Mouse (Mus musculus) hindbrain, postnatal 0 days (tissue): ENCODE results near the gene Lgi4. TPM values are rescaled to one million over a fixed set of nuclear protein-coding genes. Genes with fewer than 3 reads are reported as not detected.

Source experiments
- ATAC-seq: fragments of 200-750 bp; cut with Nextera tagmentation; 2 replicates; pipeline ENCODE4 v1.8.0; 2017; ENCODE audit warnings: mild to moderate bottlenecking, moderate TSS enrichment, moderate library complexity
- DNase-seq: peaks from one replicate; pipeline ENCODE4 v3.0.0-alpha.2; 2015; ENCODE audit warnings: low spot score
- H3K27ac ChIP-seq: fragments of 300-500 bp; sonication (generic); 2 replicates; pipeline ENCODE4 v1.5.1; 2014; ENCODE audit warnings: mild to moderate bottlenecking
- H3K27me3 ChIP-seq: fragments of 300-500 bp; sonication (generic); 2 replicates; pipeline ENCODE4 v1.6.1; 2014; ENCODE audit warnings: low read length, mixed read lengths; ENCODE audit not compliant: insufficient read depth
- H3K36me3 ChIP-seq: fragments of 300-500 bp; sonication (generic); 2 replicates; pipeline ENCODE4 v1.6.1; 2014; ENCODE audit warnings: low read length, mixed read lengths; ENCODE audit not compliant: insufficient read depth
- H3K4me1 ChIP-seq: fragments of 300-500 bp; sonication (generic); 2 replicates; pipeline ENCODE4 v1.6.1; 2014; ENCODE audit warnings: antibody characterized with exemption, low read length, mixed read lengths; ENCODE audit not compliant: insufficient read depth
- H3K4me2 ChIP-seq: fragments of 300-500 bp; sonication (generic); 2 replicates; pipeline ENCODE4 v1.6.1; 2014; ENCODE audit warnings: low read depth, mild to moderate bottlenecking, low read length, moderate library complexity, mixed read lengths
- H3K4me3 ChIP-seq: fragments of 300-500 bp; sonication (generic); 2 replicates; pipeline ENCODE4 v1.5.1; 2014; ENCODE audit warnings: low read length
- H3K9ac ChIP-seq: fragments of 300-500 bp; sonication (generic); replicated peaks from 2 replicates; pipeline ENCODE4 v1.6.1; 2014; ENCODE audit warnings: mild to moderate bottlenecking, low read length, moderate library complexity, mixed read lengths
- H3K9me3 ChIP-seq: fragments of 300-500 bp; sonication (generic); 2 replicates; pipeline ENCODE4 v1.6.1; 2016; ENCODE audit warnings: low read length, mixed read lengths
- CTCF ChIP-seq: IDR thresholded peaks from 2 replicates; pipeline ENCODE4 v1.5.1; 2016; ENCODE audit warnings: antibody characterized with exemption, control low read depth, low read depth
- WGBS: fragments of 180-500 bp; shearing (Covaris S2); extraction: QIAGEN DNeasy Blood & Tissue Kit; methylation state at CpG from one replicate; pipeline ENCODE4 v1.1.7; 2014; 5-methylcytosine and 5-hydroxymethylcytosine counted together
- polyA plus RNA-seq: library from polyadenylated mRNA; unstranded; fragments of >200 nt; fragmentation: Nextera tagmentation; extraction: Ambion mirVana; gene quantifications from 2 replicates; pipeline ENCODE4 v1.2.1, GENCODE M21; 2015
- total RNA-seq: library from RNA; depleted of rRNA; stranded (reverse); fragments of >200 nt; gene quantifications from 2 replicates; pipeline ENCODE4 v1.2.3, GENCODE M21; 2014

Gene Lgi4
- total and polyA plus RNA-seq, 2 experiments from 2014 or later, result 1.3 to 5.9 TPM

GRCm38 (mm10) chr7:31055354-31055824 is 3.8 kb upstream of the Lgi4 start:
- peaks cover 11% of the 10 kb centered on the region; the same call in 1 of the 2 replicates for H3K27me3 ChIP-seq
- DNase-seq (peak; percentile 67), ATAC-seq (peak; percentile 55; the same call in 1 of the 2 replicates)
- TF ChIP-seq CTCF, result no peak
- H3K4me2 ChIP-seq, result peak overlapping the region; percentile 35
- H3K9me3 ChIP-seq, result no peaks in the 10 kb centered on the region
- no peak overlapping the region for H3K4me3 ChIP-seq
- WGBS, result 13% methylated on average over 10 of the region's 10 CpGs
- no peak overlapping the region for H3K9ac ChIP-seq
- H3K27ac ChIP-seq, result 0 out of 2 replicates have a peak overlapping the region, but pooled peaks have one; percentile 4
- no peaks in the 10 kb centered on the region for H3K36me3 ChIP-seq
- peaks cover 20% of the 10 kb centered on the region; the same call in 1 of the 2 replicates for H3K4me1 ChIP-seq

DNA sequence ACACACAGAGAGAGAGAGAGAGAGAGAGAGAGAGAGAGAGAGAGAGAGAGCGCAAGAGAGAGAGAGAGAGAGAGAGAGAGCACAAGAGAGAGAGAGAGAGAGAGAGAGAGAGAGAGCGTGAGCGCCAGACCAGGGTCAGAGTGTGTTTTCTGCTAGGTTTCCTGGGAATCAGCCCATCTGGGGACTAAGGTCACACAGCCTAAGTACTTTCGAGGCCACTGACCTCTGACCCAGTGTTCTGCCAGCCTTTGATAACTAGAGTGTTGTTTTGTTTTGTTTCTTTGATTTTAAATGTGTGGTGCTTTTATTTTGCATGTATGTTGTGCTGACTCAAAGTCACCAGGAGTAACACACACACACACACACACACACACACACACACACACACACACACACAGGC is 3.3 kb upstream of the Lgi4 start:
- Histone ChIP-seq H3K27me3 (peaks cover 11% of the 10 kb centered on the region; the same call in 1 of the 2 replicates), H3K36me3 (no peaks in the 10 kb centered on the region), H3K27ac (no peak overlapping the region), H3K4me1 (peaks cover 20% of the 10 kb centered on the region; the same call in 1 of the 2 replicates), H3K4me2 (no peak overlapping the region), H3K4me3 (no peak overlapping the region), H3K9ac (no peak overlapping the region), H3K9me3 (no peaks in the 10 kb centered on the region)
- ATAC-seq (no peak), DNase-seq (no peak)
- WGBS, result 27% methylated on average over 2 of the region's 4 CpGs
- no peak for TF ChIP-seq CTCF

DNA sequence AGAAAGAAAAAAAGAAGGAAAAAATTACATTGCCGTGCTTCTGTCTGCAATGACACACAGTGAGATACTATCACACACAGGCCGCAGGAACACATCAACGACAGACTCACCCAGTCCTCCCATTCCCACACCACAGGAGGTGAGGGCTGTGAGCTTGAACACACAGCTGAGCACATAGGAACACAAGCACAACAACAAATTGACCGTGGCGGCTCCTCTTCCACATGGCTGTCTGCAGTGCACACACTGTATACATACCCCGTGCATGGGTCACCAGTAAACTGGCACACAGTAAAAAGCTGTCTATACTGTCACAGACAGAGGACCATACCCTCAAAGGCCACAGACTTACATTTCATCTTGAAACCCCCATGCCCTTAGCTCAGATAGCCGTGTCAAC is 2.7 kb upstream of the Lgi4 start:
- H3K27ac ChIP-seq, result no peak overlapping the region
- no peaks in the 10 kb centered on the region for H3K36me3 ChIP-seq
- ATAC-seq (no peak), DNase-seq (no peak)
- H3K4me2 ChIP-seq, result no peak overlapping the region
- H3K4me1 ChIP-seq, result peaks cover 15% of the 10 kb centered on the region; the same call in 1 of the 2 replicates
- no peak overlapping the region for H3K4me3 ChIP-seq
- no peak for TF ChIP-seq CTCF
- H3K27me3 ChIP-seq, result peaks cover 5% of the 10 kb centered on the region; the same call in 1 of the 2 replicates
- 74% methylated on average over 7 of the region's 7 CpGs for WGBS
- H3K9me3 ChIP-seq, result no peaks in the 10 kb centered on the region
- H3K9ac ChIP-seq, result no peak overlapping the region

- Histone ChIP-seq H3K4me1 (peaks cover 11% of the 10 kb centered on the region; the same call in 1 of the 2 replicates), H3K9ac (no peak within 1 kb of the TSS), H3K4me3 (no peak within 1 kb of the TSS), H3K27me3 (no peaks in the 10 kb centered on the region), H3K36me3 (no peaks in the 10 kb centered on the region), H3K4me2 (no peak within 1 kb of the TSS), H3K27ac (no peak within 1 kb of the TSS), H3K9me3 (no peaks in the 10 kb centered on the region)
- TF ChIP-seq CTCF, result no peak
- ATAC-seq (no peak), DNase-seq (no peak)
- 73% methylated on average over 2 of the region's 2 CpGs for WGBS
Observed at GRCm38 (mm10) chr7:31057071-31057470, 2.1 kb upstream of the Lgi4 start, which contains the start of gene Fxyd1. Fxyd1 (minus strand) TSS chr7:31057199.

DNA sequence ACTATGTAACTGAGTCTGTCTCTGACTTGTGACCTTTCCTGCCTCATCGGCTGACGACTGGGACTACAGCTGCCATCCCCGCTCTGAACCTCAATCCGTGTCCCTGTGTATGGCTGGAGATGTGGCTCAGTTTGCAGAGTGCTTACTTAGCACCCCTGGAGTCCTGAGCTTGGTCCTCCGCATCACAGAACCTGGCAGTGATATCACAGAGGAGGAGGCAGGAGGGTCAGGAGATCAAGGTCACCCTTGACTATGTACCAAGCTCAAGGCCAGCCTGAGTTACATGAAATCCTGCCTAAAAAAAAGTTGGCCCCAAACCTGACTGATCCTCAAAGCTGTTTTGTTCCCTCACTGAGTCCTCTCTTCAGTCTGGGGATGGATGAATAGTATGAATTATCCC is 1.4 kb upstream of the Lgi4 start:
- H3K27ac ChIP-seq, result no peak overlapping the region
- peaks cover 5% of the 10 kb centered on the region; the same call in 1 of the 2 replicates for H3K4me1 ChIP-seq
- no peak for ATAC-seq
- H3K27me3 ChIP-seq, result no peaks in the 10 kb centered on the region
- DNase-seq, result no peak
- H3K9me3 ChIP-seq, result no peaks in the 10 kb centered on the region
- H3K9ac ChIP-seq, result no peak overlapping the region
- 68% methylated on average over 5 of the region's 5 CpGs for WGBS
- no peak overlapping the region for H3K4me3 ChIP-seq
- H3K36me3 ChIP-seq, result no peaks in the 10 kb centered on the region
- TF ChIP-seq CTCF, result no peak
- H3K4me2 ChIP-seq, result no peak overlapping the region

DNA sequence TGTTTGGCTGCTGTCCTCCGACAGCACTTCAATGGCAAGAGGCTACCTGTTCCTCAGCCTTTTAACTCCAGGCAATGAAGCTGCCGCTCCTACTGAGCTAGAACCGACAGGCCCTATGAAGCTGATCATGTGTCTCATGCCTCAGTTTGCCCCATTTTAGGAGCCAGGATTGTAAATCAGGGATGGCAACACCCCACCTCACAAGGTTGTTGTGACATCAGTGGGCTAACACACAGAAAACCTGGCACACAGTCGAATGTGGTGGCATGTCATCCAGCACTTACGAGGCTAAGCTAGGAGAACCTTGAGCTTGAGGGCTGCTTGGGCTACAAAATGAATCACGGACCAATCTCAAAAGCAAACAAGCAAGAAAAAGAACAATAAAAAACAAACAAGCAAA is 931 bp upstream of the Lgi4 start:
- no peak for ATAC-seq
- no peak for TF ChIP-seq CTCF
- Histone ChIP-seq H3K9ac (no peak overlapping the region), H3K9me3 (no peaks in the 10 kb centered on the region), H3K4me1 (0 out of 2 replicates have a peak, but pooled peaks cover 3% of the 10 kb centered on the region), H3K4me2 (no peak overlapping the region), H3K27ac (no peak overlapping the region), H3K36me3 (no peaks in the 10 kb centered on the region), H3K27me3 (no peaks in the 10 kb centered on the region), H3K4me3 (no peak overlapping the region)
- DNase-seq, result no peak
- WGBS, result 86% methylated on average over 6 of the region's 6 CpGs

- H3K27me3 ChIP-seq, result no peaks in the 10 kb centered on the region
- TF ChIP-seq CTCF, result no peak
- no peaks in the 10 kb centered on the region for H3K9me3 ChIP-seq
- 0 out of 2 replicates have a peak, but pooled peaks cover 3% of the 10 kb centered on the region for H3K4me1 ChIP-seq
- no peaks in the 10 kb centered on the region for H3K36me3 ChIP-seq
- no peak overlapping the region for H3K9ac ChIP-seq
- 51% methylated on average over 11 of the region's 11 CpGs for WGBS
- H3K27ac ChIP-seq, result no peak overlapping the region
- H3K4me2 ChIP-seq, result no peak overlapping the region
- no peak for ATAC-seq
- DNase-seq, result no peak
- no peak overlapping the region for H3K4me3 ChIP-seq
Observed at GRCm38 (mm10) chr7:31059919-31060620, 928 bp downstream of the Lgi4 start.
